Mouse (Mus musculus) kidney, adult 2 months (tissue): ENCODE data around the gene Cacna1c.

ENCODE experiments used
- CTCF ChIP-seq: fragments of 200-500 bp; conservative IDR thresholded peaks from 2 replicates; pipeline ENCODE4 v1.5.1; 2011; ENCODE audit warnings: low read depth, mild to moderate bottlenecking, control low read depth, low read length, moderate library complexity, mixed read lengths; ENCODE audit not compliant: insufficient read depth, insufficient read length
- POLR2A ChIP-seq: fragments of 200-500 bp; IDR thresholded peaks from one replicate; pipeline ENCODE4 v1.6.1; 2011; ENCODE audit warnings: low read depth, low read length, control low read depth

- no peak for TF ChIP-seq POLR2A
- TF ChIP-seq CTCF, result no peak
Measured at GRCm38 (mm10) chr6:119009526-119009925, 186.7 kb downstream of the Cacna1c start.
